Mouse (Mus musculus) activated CD4-positive, CD25-positive, alpha-beta regulatory T cell, adult 9 weeks (primary cell): ENCODE data around the gene Gm4881. TPM values are rescaled to one million over a fixed set of nuclear protein-coding genes. Genes with fewer than 3 reads are reported as not detected.

Experiments used
- polyA plus RNA-seq: library from polyadenylated mRNA; unstranded; fragments of 100-300 nt; shearing (Covaris generic); gene quantifications from one replicate; pipeline ENCODE4 v1.2.1, GENCODE M21; 2017

Gm4881 gene
- not detected for polyA plus RNA-seq

GRCm38 (mm10) chr7:24944257-24944950 lies at the start of gene Gm4881:
Gene Gm4881 (minus strand): TSS chr7:24944494.

GRCm38 (mm10) chr7:24971972-24972893 lies 27.9 kb upstream of the Gm4881 start, which contains the start of gene Rabac1:
Gene Rabac1 (minus strand): TSS chr7:24972754.

GRCm38 (mm10) chr7:24902630-24903443 lies 41.5 kb downstream of the Gm4881 start, which contains the start of gene Arhgef1:
Gene Arhgef1 (plus strand): TSS chr7:24902912.

GRCm38 (mm10) chr7:24897224-24897623 lies 47.1 kb downstream of the Gm4881 start, which contains the start of gene Cd79a:
Gene Cd79a (plus strand): TSS chr7:24897381.

GRCm38 (mm10) chr7:24883896-24884692 lies 60.2 kb downstream of the Gm4881 start, which contains the start of gene Rps19:
Gene Rps19 (plus strand): TSS chr7:24884371.

Other genes with a start within 250 kb of the Gm4881 start
- gene BC049730, start 235.3 kb downstream of the Gm4881 start, polyA plus RNA-seq = not detected
- gene Gm4763, start 217.6 kb downstream of the Gm4881 start, polyA plus RNA-seq = not detected
- not detected for gene Cd177, start 184.2 kb downstream of the Gm4881 start, polyA plus RNA-seq
- gene Ceacam10, start 167.3 kb downstream of the Gm4881 start, polyA plus RNA-seq = not detected
- 24.6 TPM for gene Gm9844, start 82.3 kb downstream of the Gm4881 start, polyA plus RNA-seq
- not detected for gene Lypd4, start 74.6 kb downstream of the Gm4881 start, polyA plus RNA-seq
- not detected for gene Dmrtc2, start 74.4 kb downstream of the Gm4881 start, polyA plus RNA-seq
- gene Rps19, start 60.1 kb downstream of the Gm4881 start, polyA plus RNA-seq = 5,353 TPM
- gene Cd79a, start 47.1 kb downstream of the Gm4881 start, polyA plus RNA-seq = 7.1 TPM
- 843 TPM for gene Arhgef1, start 41.6 kb downstream of the Gm4881 start, polyA plus RNA-seq
- 619 TPM for gene Rabac1, start 28.3 kb upstream of the Gm4881 start, polyA plus RNA-seq
- 7.6 TPM for gene Atp1a3, start 61.5 kb upstream of the Gm4881 start, polyA plus RNA-seq
- 5.2 TPM for gene Grik5, start 127.9 kb upstream of the Gm4881 start, polyA plus RNA-seq
- 34.8 TPM for gene Zfp574, start 128.1 kb upstream of the Gm4881 start, polyA plus RNA-seq
- gene Pou2f2, start 235.2 kb upstream of the Gm4881 start, polyA plus RNA-seq = 138 TPM